8 mouse cellular contexts compared by ENCODE assay signal in genomic region chr11:29514325-29514681, GRCm38 (mm10). TPM values are rescaled to one million over a fixed set of nuclear protein-coding genes. Genes with fewer than 3 reads are reported as not detected.
DNase-seq lines count a peak whose midpoint lies in the region; ATAC-seq and TF ChIP-seq lines count a peak whose summit lies in the region.

No protein-coding gene starts in this region.

- intact Hi-C loops in heart, postnatal 10 days (cut with DNase I): no loop called here

- H3K27me3 ChIP-seq in heart, embryonic 12.5 days (replicated peaks): no peaks in the 10 kb centered on the region
- no peaks in the 10 kb centered on the region for H3K27me3 ChIP-seq in G1E (ENCODE audit: insufficient read depth, low read length)
- no peaks in the 10 kb centered on the region for H3K27me3 ChIP-seq in heart, postnatal 0 days (ENCODE audit: control insufficient read depth, insufficient read depth, low read length)
- H3K27me3 ChIP-seq in megakaryocyte, embryonic 14.5 days (replicated peaks): no peaks in the 10 kb centered on the region

- no peaks in the 10 kb centered on the region for H3K9me3 ChIP-seq in heart, embryonic 12.5 days (replicated peaks)
- no peaks in the 10 kb centered on the region for H3K9me3 ChIP-seq in G1E (replicated peaks)
- H3K9me3 ChIP-seq in heart, postnatal 0 days (replicated peaks; ENCODE audit: control insufficient read depth, low read length): 0 out of 2 replicates have a peak, but pooled peaks cover 6% of the 10 kb centered on the region
- H3K9me3 ChIP-seq in megakaryocyte, embryonic 14.5 days: peaks cover 6% of the 10 kb centered on the region

- peak overlapping the region; percentile 75 for H3K4me2 ChIP-seq in heart, embryonic 12.5 days
- peak overlapping the region; percentile 60 for H3K4me2 ChIP-seq in heart, postnatal 0 days (ENCODE audit: low read depth, low read length)

- H3K9ac ChIP-seq in heart, embryonic 12.5 days: peak overlapping the region; percentile 84
- H3K9ac ChIP-seq in heart, postnatal 0 days (replicated peaks; ENCODE audit: low read depth, low read length): peak overlapping the region; percentile 49

- peaks cover 17% of the 10 kb centered on the region for H3K36me3 ChIP-seq in heart, embryonic 12.5 days
- peaks cover 27% of the 10 kb centered on the region for H3K36me3 ChIP-seq in G1E (replicated peaks)
- peaks cover 17% of the 10 kb centered on the region for H3K36me3 ChIP-seq in heart, postnatal 0 days (replicated peaks; ENCODE audit: control insufficient read depth, insufficient read depth, low read length)
- peaks cover 39% of the 10 kb centered on the region for H3K36me3 ChIP-seq in megakaryocyte, embryonic 14.5 days (replicated peaks; ENCODE audit: low read length)

- peak overlapping the region; percentile 77 for H3K4me3 ChIP-seq in heart, embryonic 12.5 days
- H3K4me3 ChIP-seq in G1E (ENCODE audit: low read depth, low read length): peak overlapping the region; percentile 80
- H3K4me3 ChIP-seq in heart, postnatal 0 days (ENCODE audit: low read depth, low read length): peak overlapping the region; percentile 70
- peak overlapping the region; percentile 95 for H3K4me3 ChIP-seq in megakaryocyte, embryonic 14.5 days (replicated peaks)

- 0 out of 2 replicates have a peak, but pooled peaks cover 4% of the 10 kb centered on the region for H3K4me1 ChIP-seq in heart, embryonic 12.5 days (replicated peaks)
- peaks cover 31% of the 10 kb centered on the region for H3K4me1 ChIP-seq in G1E (ENCODE audit: insufficient read depth, low read depth, low read length)
- 0 out of 2 replicates have a peak, but pooled peaks cover 6% of the 10 kb centered on the region for H3K4me1 ChIP-seq in heart, postnatal 0 days (ENCODE audit: control insufficient read depth, insufficient read depth)
- peaks cover 16% of the 10 kb centered on the region for H3K4me1 ChIP-seq in megakaryocyte, embryonic 14.5 days

- peak overlapping the region; percentile 79 for H3K27ac ChIP-seq in heart, embryonic 12.5 days (ENCODE audit: poor library complexity, severe bottlenecking)
- peak overlapping the region; percentile 73 for H3K27ac ChIP-seq in heart, postnatal 0 days (ENCODE audit: low read depth)

- WGBS in heart, embryonic 12.5 days: 26% methylated on average over 10 of the region's 10 CpGs
- 24% methylated on average over 10 of the region's 10 CpGs for WGBS in heart, postnatal 0 days

- DNase-seq in heart, postnatal 10 days: no peak
- no peak for DNase-seq in G1E (ENCODE audit: low spot score)
- no peak for DNase-seq in heart, postnatal 0 days (ENCODE audit: low spot score)
- no peak for DNase-seq in adrenal gland, adult (ENCODE audit: inconsistent age in 2 of 2, low spot score in 1 of 2)
- DNase-seq in embryo, embryonic 10.5 days (ENCODE audit: low spot score): no peak
- DNase-seq in gastrocnemius, adult 8-10 months (ENCODE audit: low spot score in 2 of 2): no peak

- TF ChIP-seq EP300 in heart, postnatal 0 days (IDR thresholded peaks at IDR 0.05; ENCODE audit: low read depth): no peak

- no peak for ATAC-seq in heart, embryonic 12.5 days (ENCODE audit: insufficient number of reproducible peaks, low FRiP score)
- no peak for ATAC-seq in G1E (ENCODE audit: extremely low read depth, insufficient number of reproducible peaks, low FRiP score, poor library complexity, severe bottlenecking)
- peak; percentile 3; the same call in 1 of the 2 replicates for ATAC-seq in heart, postnatal 0 days (ENCODE audit: insufficient read depth, low read depth)

- TF ChIP-seq CTCF in G1E (IDR thresholded peaks at IDR 0.05; ENCODE audit: low read depth, low read length): no peak
- no peak for TF ChIP-seq CTCF in heart, postnatal 0 days (IDR thresholded peaks at IDR 0.05; ENCODE audit: low read depth)

RNA-seq across cellular contexts. Expression of gene Prorsd1, which starts 0.5 kb away (rescaled TPM):
- polyA plus RNA-seq in heart, embryonic 12.5 days (2016; fragmentation: Nextera tagmentation; extraction: Ambion mirVana): 22.9 and 23.5 TPM in 2 replicates
- 10 to 100 TPM; 18.0 to 18.2 TPM for total RNA-seq in heart, postnatal 10 days (2021)
- total RNA-seq in G1E (2014; fragmentation: Nextera tagmentation) (41.5 and 47.5 TPM in 2 replicates), G1E (2017) (129 and 135 TPM in 2 replicates)
- polyA plus RNA-seq in G1E (2012): 10.5 and 34.9 TPM in 2 replicates
- total RNA-seq in heart, postnatal 0 days (2014; rRNA removed; ENCODE audit: low replicate concordance): 8.7 and 11.8 TPM in 2 replicates
- polyA plus RNA-seq in heart, postnatal 0 days (2015; fragmentation: Nextera tagmentation; extraction: Ambion mirVana): 30.8 and 31.5 TPM in 2 replicates
- polyA plus RNA-seq in megakaryocyte, embryonic 14.5 days (2012; ENCODE audit: insufficient read depth, low replicate concordance): 7.7 TPM in 1 of 2 replicates, not detected in the other
- 10 to 100 TPM; 22.5 to 27.0 (median 23.8) TPM for total RNA-seq in gastrocnemius, adult 8-10 months (2022)

RNA-seq across cellular contexts. Expression of gene Mtif2, which starts 11.9 kb away (rescaled TPM):
- 39.4 and 40.8 TPM in 2 replicates for polyA plus RNA-seq in heart, embryonic 12.5 days (2016; fragmentation: Nextera tagmentation; extraction: Ambion mirVana)
- total RNA-seq in heart, postnatal 10 days (2021): 10 to 100 TPM; 50.2 to 53.4 TPM
- total RNA-seq in G1E (2014; fragmentation: Nextera tagmentation) (70.0 and 72.2 TPM in 2 replicates), G1E (2017) (81.1 and 105 TPM in 2 replicates)
- polyA plus RNA-seq in G1E (2012): 8.5 and 11.8 TPM in 2 replicates
- total RNA-seq in heart, postnatal 0 days (2014; rRNA removed; ENCODE audit: low replicate concordance): 15.5 and 28.3 TPM in 2 replicates
- 49.3 and 50.4 TPM in 2 replicates for polyA plus RNA-seq in heart, postnatal 0 days (2015; fragmentation: Nextera tagmentation; extraction: Ambion mirVana)
- 2.6 TPM in 1 of 2 replicates, not detected in the other for polyA plus RNA-seq in megakaryocyte, embryonic 14.5 days (2012; ENCODE audit: insufficient read depth, low replicate concordance)
- total RNA-seq in gastrocnemius, adult 8-10 months (2022): 10 to 100 TPM; 20.3 to 25.4 (median 24.8) TPM

RNA-seq across cellular contexts. Expression of gene Clhc1, which starts 33.4 kb away (rescaled TPM):
- 0.10 and 0.49 TPM in 2 replicates for polyA plus RNA-seq in heart, embryonic 12.5 days (2016; fragmentation: Nextera tagmentation; extraction: Ambion mirVana)
- not detected for total RNA-seq in heart, postnatal 10 days (2021)
- total RNA-seq in G1E (2014; fragmentation: Nextera tagmentation): 1.3 TPM in 1 of 2 replicates, not detected in the other
- total RNA-seq in G1E (2017): 1.1 and 1.4 TPM in 2 replicates
- polyA plus RNA-seq in G1E (2012): 0.09 TPM in 1 of 2 replicates, not detected in the other
- total RNA-seq in heart, postnatal 0 days (2014; rRNA removed; ENCODE audit: low replicate concordance): not detected in 2 replicates
- 0.11 TPM in 1 of 2 replicates, not detected in the other for polyA plus RNA-seq in heart, postnatal 0 days (2015; fragmentation: Nextera tagmentation; extraction: Ambion mirVana)
- polyA plus RNA-seq in megakaryocyte, embryonic 14.5 days (2012; ENCODE audit: insufficient read depth, low replicate concordance): not detected in 2 replicates
- not detected for total RNA-seq in gastrocnemius, adult 8-10 months (2022)

RNA-seq across cellular contexts. Expression of gene Rps27a, which starts 33.6 kb away (rescaled TPM):
- polyA plus RNA-seq in heart, embryonic 12.5 days (2016; fragmentation: Nextera tagmentation; extraction: Ambion mirVana): 676 and 709 TPM in 2 replicates
- 100 to 1,000 TPM; 627 to 630 TPM for total RNA-seq in heart, postnatal 10 days (2021)
- total RNA-seq in G1E (2014; fragmentation: Nextera tagmentation) (927 and 1,016 TPM in 2 replicates), G1E (2017) (861 and 868 TPM in 2 replicates)
- polyA plus RNA-seq in G1E (2012): 115 and 138 TPM in 2 replicates
- 334 and 502 TPM in 2 replicates for total RNA-seq in heart, postnatal 0 days (2014; rRNA removed; ENCODE audit: low replicate concordance)
- 550 and 571 TPM in 2 replicates for polyA plus RNA-seq in heart, postnatal 0 days (2015; fragmentation: Nextera tagmentation; extraction: Ambion mirVana)
- polyA plus RNA-seq in megakaryocyte, embryonic 14.5 days (2012; ENCODE audit: insufficient read depth, low replicate concordance): 9.5 and 110 TPM in 2 replicates
- 100 to 1,000 TPM; 401 to 487 (median 425) TPM for total RNA-seq in gastrocnemius, adult 8-10 months (2022)
